Mouse (Mus musculus): ENCODE data around the gene Ptpn14.

DNA sequence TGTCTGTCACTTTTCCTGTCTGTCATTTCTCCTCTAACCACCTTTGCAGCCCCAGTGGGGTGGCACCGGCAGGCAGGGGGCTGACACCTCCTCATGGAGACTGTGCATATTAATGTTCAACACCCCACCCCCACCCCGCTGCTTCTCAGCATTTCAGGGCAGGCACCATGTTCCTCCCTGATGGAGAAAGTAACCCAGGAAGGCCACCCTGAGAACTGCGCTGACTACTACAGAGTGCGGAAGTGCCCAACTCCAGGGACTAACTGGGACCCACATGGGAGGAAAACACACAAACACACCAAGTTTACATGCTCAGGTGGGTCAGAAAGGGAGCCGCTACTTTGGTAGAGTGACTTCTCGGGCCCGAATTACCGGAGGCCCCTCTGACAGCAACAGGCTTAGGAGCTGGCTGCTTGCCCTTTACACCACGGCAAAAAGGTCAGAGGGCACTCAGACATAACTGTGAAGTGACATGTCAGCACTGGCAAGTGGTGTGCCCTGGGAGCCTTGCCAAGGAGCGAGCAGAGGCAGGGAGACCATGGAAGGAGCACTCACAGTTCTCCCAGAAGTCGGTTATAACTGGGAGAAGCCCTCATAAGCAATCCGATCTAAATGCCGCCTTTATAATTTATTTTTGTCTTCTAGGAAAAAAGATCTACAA, 182.7 kb downstream of the Ptpn14 start:
- TF ChIP-seq POLR2A (IDR thresholded peaks at IDR 0.05; ENCODE audit: low read depth, low read length) (no peak), CTCF (IDR thresholded peaks at IDR 0.05; ENCODE audit: borderline replicate concordance, insufficient read depth, low read length) (no peak)

Measured in embryonic fibroblast, embryonic 13.5 days (primary cell).